Mouse (Mus musculus): ENCODE data around the gene Cmtm4. TPM values are rescaled to one million over a fixed set of nuclear protein-coding genes. Genes with fewer than 3 reads are reported as not detected.

The Cmtm4 gene
- total and polyA plus RNA-seq, 3 experiments, result 6.5 to 31.1 (median 12.0) TPM

DNA sequence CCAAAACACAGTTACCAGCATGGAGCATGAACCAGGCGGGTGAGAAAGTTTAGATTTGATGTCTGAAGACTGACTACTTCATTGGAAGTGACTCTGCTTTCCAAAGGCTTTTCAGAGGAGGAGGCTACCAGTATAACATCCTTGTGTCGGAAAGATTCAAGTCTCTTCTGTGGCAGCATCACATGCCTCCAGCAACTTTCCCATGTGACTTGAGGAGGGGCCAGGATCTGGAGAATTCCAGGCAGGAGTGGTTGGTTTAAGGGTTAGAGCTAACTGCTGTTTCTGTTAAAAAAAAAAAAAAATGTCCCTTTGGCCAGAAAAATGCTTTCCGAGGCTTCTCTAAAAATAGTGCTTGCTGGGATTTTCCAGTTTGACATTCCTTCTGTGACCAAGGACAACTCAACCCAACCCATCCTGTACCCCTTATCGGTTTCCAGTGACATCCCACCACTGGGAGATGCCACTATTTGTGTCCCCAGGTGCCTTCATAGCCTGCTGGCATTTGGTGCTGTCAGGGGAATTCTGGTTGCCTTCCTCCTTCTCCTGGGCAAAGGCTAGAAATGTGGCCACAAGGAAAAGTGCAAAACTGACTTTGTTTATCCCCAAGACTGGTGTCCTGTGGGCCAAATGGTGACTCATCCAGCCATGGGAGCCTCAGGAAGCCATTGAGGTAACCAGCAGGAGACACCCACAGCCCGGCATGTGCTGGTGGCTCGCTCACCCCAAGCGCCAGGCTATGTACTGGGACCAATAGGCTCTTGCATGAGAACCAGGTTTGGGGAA lies 12.9 kb upstream of the Cmtm4 start:
- Histone ChIP-seq H3K27ac (ENCODE audit: control insufficient read depth, low read depth, low read length) (no peak overlapping the region), H3K36me3 (ENCODE audit: control insufficient read depth in 1 of 2, insufficient read depth in 2 of 2, low read length in 2 of 2) (no peaks in the 10 kb centered on the region), H3K79me2 (ENCODE audit: control insufficient read depth, insufficient read depth, low read length, poor library complexity) (no peaks in the 10 kb centered on the region), H3K4me3 (ENCODE audit: control insufficient read depth in 1 of 2, insufficient read depth in 1 of 2, low read depth in 2 of 2, low read length in 2 of 2) (no peak overlapping the region), H3K9ac (ENCODE audit: control insufficient read depth, low read depth, low read length, poor library complexity, severe bottlenecking) (no peak overlapping the region), H3K4me1 (ENCODE audit: control insufficient read depth in 1 of 2, insufficient read depth in 2 of 2, low read length in 2 of 2) (no peaks in the 10 kb centered on the region), H3K27me3 (ENCODE audit: control insufficient read depth in 1 of 2, insufficient read depth in 2 of 2, low read length in 2 of 2) (peaks cover 0 to 3% of the 10 kb centered on the region in 2 experiments; a peak in 2 of 4 replicates), H3K9me3 (replicated peaks; ENCODE audit: insufficient read depth, low read length) (no peaks in the 10 kb centered on the region)
- TF ChIP-seq GATA1 (IDR thresholded peaks at IDR 0.05; ENCODE audit: low read depth, low read length) (no peak), CHD1 (IDR thresholded peaks at IDR 0.05; ENCODE audit: low read depth, low read length) (no peak), ZNF384 (IDR thresholded peaks at IDR 0.05; ENCODE audit: low read depth, low read length) (no peak), MYC (IDR thresholded peaks at IDR 0.05; ENCODE audit: low read depth, low read length) (no peak), CTCF (IDR thresholded peaks at IDR 0.05 in 2 of 3, conservative IDR thresholded peaks at IDR 0.05 in 1 of 3; ENCODE audit: control insufficient read depth in 1 of 3, insufficient read depth in 1 of 3, low read depth in 2 of 3, low read length in 3 of 3, poor library complexity in 1 of 3, severe bottlenecking in 1 of 3) (no peak), POLR2AphosphoS5 (IDR thresholded peaks at IDR 0.05; ENCODE audit: borderline replicate concordance, low read depth, low read length) (no peak), KAT2A (conservative IDR thresholded peaks at IDR 0.05; ENCODE audit: low read depth, low read length) (no peak), TAL1 (IDR thresholded peaks at IDR 0.05; ENCODE audit: low read length) (no peak), HCFC1 (IDR thresholded peaks at IDR 0.05; ENCODE audit: low read depth, low read length) (no peak), MXI1 (IDR thresholded peaks at IDR 0.05; ENCODE audit: low read depth, low read length) (no peak), MAX (IDR thresholded peaks at IDR 0.05; ENCODE audit: low read length) (no peak), POLR2AphosphoS2 (IDR thresholded peaks at IDR 0.05; ENCODE audit: low read length) (no peak), RCOR1 (IDR thresholded peaks at IDR 0.05; ENCODE audit: low read depth, low read length) (no peak), SIN3A (IDR thresholded peaks at IDR 0.05; ENCODE audit: low read length) (no peak), USF2 (IDR thresholded peaks at IDR 0.05; ENCODE audit: borderline replicate concordance in 1 of 2, insufficient read depth in 1 of 2, low read depth in 1 of 2, low read length in 2 of 2) (no peak)
- DNase-seq (ENCODE audit: low read depth, low spot score), result no peak

DNA sequence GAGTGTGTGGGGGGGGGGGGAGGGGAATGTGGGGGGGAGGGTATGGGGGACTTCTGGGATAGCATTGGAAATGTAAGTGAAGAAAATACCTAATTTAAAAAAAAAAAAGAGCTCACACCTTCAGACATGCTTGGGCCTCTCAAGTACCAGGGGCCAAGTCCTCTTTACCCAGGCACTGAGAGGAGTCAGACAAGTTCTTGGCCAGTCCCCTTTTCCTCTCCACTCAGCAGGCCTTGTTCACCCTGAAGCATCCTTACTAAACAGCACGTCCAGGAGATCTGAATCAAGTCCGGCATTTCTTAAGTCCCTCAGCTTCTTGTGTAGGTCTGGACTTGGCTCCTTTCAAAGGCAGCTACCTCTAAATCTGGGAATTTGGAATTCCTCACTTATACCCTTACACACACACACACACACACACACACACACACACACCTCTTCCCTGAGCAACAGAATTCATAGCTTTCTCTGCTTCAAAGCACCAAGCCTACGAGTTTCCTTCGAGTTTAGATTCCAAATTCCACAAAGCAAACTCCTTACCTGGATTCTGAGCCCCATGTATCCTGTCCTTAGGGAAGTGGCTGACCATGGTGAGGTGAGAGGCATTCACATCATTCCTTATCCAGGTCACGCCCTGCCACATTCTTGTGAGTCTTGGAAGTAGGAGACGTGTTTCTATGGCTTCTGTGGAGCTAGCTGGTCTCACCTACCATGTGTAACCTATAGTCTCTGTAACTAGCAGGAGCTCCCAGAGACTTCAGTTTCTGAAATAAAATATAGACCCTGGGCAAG lies 10.9 kb upstream of the Cmtm4 start:
- no peaks in the 10 kb centered on the region for H3K4me1 ChIP-seq (ENCODE audit: control insufficient read depth in 1 of 2, insufficient read depth in 2 of 2, low read length in 2 of 2)
- H3K27ac ChIP-seq (ENCODE audit: control insufficient read depth, low read depth, low read length), result no peak overlapping the region
- TF ChIP-seq GABPA (IDR thresholded peaks at IDR 0.05; ENCODE audit: low read depth, low read length), result no peak
- TF ChIP-seq MYC (IDR thresholded peaks at IDR 0.05; ENCODE audit: low read depth, low read length), result no peak
- TF ChIP-seq KAT2A (conservative IDR thresholded peaks at IDR 0.05; ENCODE audit: low read depth, low read length), result no peak
- no peak for TF ChIP-seq NELFE (IDR thresholded peaks at IDR 0.05; ENCODE audit: low read depth, low read length)
- no peak for TF ChIP-seq RCOR1 (IDR thresholded peaks at IDR 0.05; ENCODE audit: low read depth, low read length)
- TF ChIP-seq RAD21 (IDR thresholded peaks at IDR 0.05; ENCODE audit: low read depth, low read length), result no peak
- no peak for TF ChIP-seq MAZ (IDR thresholded peaks at IDR 0.05; ENCODE audit: low read depth, low read length)
- no peak for TF ChIP-seq NRF1 (IDR thresholded peaks at IDR 0.05; ENCODE audit: insufficient read depth, low read depth, low read length, poor library complexity, severe bottlenecking)
- TF ChIP-seq TCF12 (IDR thresholded peaks at IDR 0.05; ENCODE audit: low read depth, low read length), result no peak
- TF ChIP-seq ZC3H11A (IDR thresholded peaks at IDR 0.05; ENCODE audit: low read depth, low read length), result no peak
- no peak for TF ChIP-seq ZKSCAN1 (IDR thresholded peaks at IDR 0.05; ENCODE audit: low read depth, low read length)
- no peak for TF ChIP-seq E2F4 (IDR thresholded peaks at IDR 0.05; ENCODE audit: borderline replicate concordance, low read depth, low read length)
- TF ChIP-seq HCFC1 (IDR thresholded peaks at IDR 0.05; ENCODE audit: low read depth, low read length), result no peak
- TF ChIP-seq ZMIZ1 (IDR thresholded peaks at IDR 0.05; ENCODE audit: low read depth, low read length), result no peak
- TF ChIP-seq USF2 (IDR thresholded peaks at IDR 0.05; ENCODE audit: borderline replicate concordance in 1 of 2, insufficient read depth in 1 of 2, low read depth in 1 of 2, low read length in 2 of 2), result no peak
- no peaks in the 10 kb centered on the region for H3K36me3 ChIP-seq (ENCODE audit: control insufficient read depth in 1 of 2, insufficient read depth in 2 of 2, low read length in 2 of 2)
- DNase-seq (ENCODE audit: low read depth, low spot score), result no peak
- H3K4me3 ChIP-seq (ENCODE audit: control insufficient read depth in 1 of 2, insufficient read depth in 1 of 2, low read depth in 2 of 2, low read length in 2 of 2), result no peak overlapping the region
- peaks cover 0 to 3% of the 10 kb centered on the region in 2 experiments; a peak in 2 of 4 replicates for H3K27me3 ChIP-seq (ENCODE audit: control insufficient read depth in 1 of 2, insufficient read depth in 2 of 2, low read length in 2 of 2)
- no peak overlapping the region for H3K9ac ChIP-seq (ENCODE audit: control insufficient read depth, low read depth, low read length, poor library complexity, severe bottlenecking)
- H3K79me2 ChIP-seq (ENCODE audit: control insufficient read depth, insufficient read depth, low read length, poor library complexity), result no peaks in the 10 kb centered on the region
- no peaks in the 10 kb centered on the region for H3K9me3 ChIP-seq (replicated peaks; ENCODE audit: insufficient read depth, low read length)
